Mouse (Mus musculus) hindbrain, embryonic 16.5 days (tissue): ENCODE results near the gene Auh. TPM values are rescaled to one million over a fixed set of nuclear protein-coding genes. Genes with fewer than 3 reads are reported as not detected.

Experiments used
- ATAC-seq: fragments of 200-750 bp; cut with Nextera tagmentation; 2 replicates; pipeline ENCODE4 v1.8.0; 2017; ENCODE audit warnings: moderate TSS enrichment, moderate library complexity
- H3K27ac ChIP-seq: fragments of 300-500 bp; sonication (generic); 2 replicates; pipeline ENCODE4 v1.5.1; 2014; ENCODE audit warnings: low read depth, mild to moderate bottlenecking, control low read depth, low read length, moderate library complexity
- H3K27me3 ChIP-seq: fragments of 300-500 bp; sonication (generic); replicated peaks from 2 replicates; pipeline ENCODE4 v1.6.1; 2014; ENCODE audit warnings: low read length; ENCODE audit not compliant: control insufficient read depth, insufficient read depth
- H3K36me3 ChIP-seq: fragments of 300-500 bp; sonication (generic); 2 replicates; pipeline ENCODE4 v1.6.1; 2014; ENCODE audit warnings: mild to moderate bottlenecking, low read length, moderate library complexity, mixed read lengths; ENCODE audit not compliant: control insufficient read depth, insufficient read depth
- H3K4me1 ChIP-seq: fragments of 300-500 bp; sonication (generic); 2 replicates; pipeline ENCODE4 v1.6.1; 2014; ENCODE audit warnings: low read depth, low read length; ENCODE audit not compliant: control insufficient read depth, insufficient read depth
- H3K4me2 ChIP-seq: fragments of 300-500 bp; sonication (generic); 2 replicates; pipeline ENCODE4 v1.6.1; 2014; ENCODE audit warnings: mild to moderate bottlenecking, low read length, control low read depth, moderate library complexity
- H3K4me3 ChIP-seq: fragments of 300-500 bp; sonication (generic); 2 replicates; pipeline ENCODE4 v1.5.1; 2014; ENCODE audit warnings: mild to moderate bottlenecking, low read length, control low read depth, moderate library complexity
- H3K9ac ChIP-seq: fragments of 300-500 bp; sonication (generic); 2 replicates; pipeline ENCODE4 v1.6.1; 2014; ENCODE audit warnings: low read depth, mild to moderate bottlenecking, control low read depth, low read length, moderate library complexity
- H3K9me3 ChIP-seq: fragments of 300-500 bp; sonication (generic); 2 replicates; pipeline ENCODE4 v1.6.1; 2014; ENCODE audit warnings: mild to moderate bottlenecking, low read length, moderate library complexity; ENCODE audit not compliant: control insufficient read depth
- WGBS: fragments of 180-500 bp; shearing (Covaris S2); extraction: QIAGEN DNeasy Blood & Tissue Kit; methylation state at CpG from one replicate; pipeline ENCODE4 v1.1.7; 2014; 5-methylcytosine and 5-hydroxymethylcytosine counted together
- polyA plus RNA-seq: library from polyadenylated mRNA; unstranded; fragments of >200 nt; fragmentation: Nextera tagmentation; extraction: Ambion mirVana; gene quantifications from 2 replicates; pipeline ENCODE4 v1.2.1, GENCODE M21; 2015

Auh gene
- polyA plus RNA-seq, 1 experiment from 2014 or later = 75.0 TPM

DNA sequence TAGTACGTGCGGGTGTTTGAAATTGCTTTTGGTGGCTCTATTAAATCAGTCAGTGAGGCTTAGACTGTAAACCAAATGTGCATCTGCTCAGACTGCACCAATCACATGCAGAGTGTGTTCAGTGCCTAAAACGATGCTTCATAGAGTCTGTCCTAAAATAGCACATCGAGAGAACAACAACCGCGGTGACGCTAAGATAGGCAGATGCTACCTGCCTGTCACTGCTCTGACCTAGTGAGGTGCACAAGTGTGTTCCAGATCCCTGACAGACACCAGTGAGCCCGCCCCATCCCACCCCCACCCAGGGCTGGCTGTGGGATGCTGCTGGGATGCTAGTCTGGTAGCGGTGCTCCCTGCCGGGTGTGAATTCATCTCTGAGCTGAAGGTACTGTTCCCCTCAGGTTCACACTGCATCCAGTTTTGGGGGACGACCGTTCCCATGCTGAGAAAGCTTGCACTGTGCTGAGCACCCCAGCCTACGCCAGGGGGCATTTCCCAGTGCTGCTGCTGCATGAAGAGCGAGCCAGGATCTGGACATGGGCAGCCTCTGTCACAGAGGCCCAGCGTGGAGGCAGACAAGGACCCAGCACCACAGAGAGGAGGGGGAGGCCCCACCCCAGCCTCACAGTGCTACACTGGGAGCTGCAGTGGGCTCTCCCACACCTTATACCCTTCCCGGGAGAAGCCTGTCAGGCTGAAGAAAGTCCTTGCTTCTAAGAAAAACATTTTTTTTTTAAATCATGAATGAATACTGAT is 70.2 kb downstream of the Auh start:
- H3K4me1 ChIP-seq = peaks cover 4% of the 10 kb centered on the region
- no peaks in the 10 kb centered on the region for H3K27me3 ChIP-seq
- H3K4me3 ChIP-seq = no peak overlapping the region
- no peaks in the 10 kb centered on the region for H3K36me3 ChIP-seq
- peak overlapping the region; percentile 46; the same call in 1 of the 2 replicates for H3K27ac ChIP-seq
- H3K4me2 ChIP-seq = no peak overlapping the region
- WGBS = 58% methylated on average over 16 of the region's 16 CpGs
- H3K9ac ChIP-seq = peak overlapping the region; percentile 28; the same call in 1 of the 2 replicates
- peak; percentile 45 for ATAC-seq
- H3K9me3 ChIP-seq = no peaks in the 10 kb centered on the region

DNA sequence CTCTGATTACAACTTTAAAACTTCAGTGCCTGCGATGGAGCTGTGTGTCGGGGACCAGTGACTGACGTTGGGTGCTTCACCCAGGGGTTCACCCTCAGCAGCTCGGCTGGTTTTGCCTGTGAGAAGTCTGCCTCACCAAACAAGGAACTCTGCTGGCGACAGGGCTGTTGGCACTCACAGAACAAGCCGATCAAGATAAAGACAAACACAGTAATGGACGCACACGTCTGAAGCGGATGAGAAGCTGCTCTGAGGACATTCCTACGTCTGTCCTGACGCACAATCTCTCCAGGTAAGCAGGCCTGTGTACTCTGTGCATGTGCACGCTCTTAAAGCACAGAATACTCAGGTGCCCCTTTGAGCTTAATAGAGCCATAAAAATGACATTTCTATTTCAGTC is 71.1 kb downstream of the Auh start:
- no peak overlapping the region for H3K27ac ChIP-seq
- H3K36me3 ChIP-seq = no peaks in the 10 kb centered on the region
- no peaks in the 10 kb centered on the region for H3K27me3 ChIP-seq
- H3K9me3 ChIP-seq = no peaks in the 10 kb centered on the region
- H3K4me1 ChIP-seq = peaks cover 4% of the 10 kb centered on the region
- H3K9ac ChIP-seq = no peak overlapping the region
- 87% methylated on average over 12 of the region's 12 CpGs for WGBS
- H3K4me3 ChIP-seq = no peak overlapping the region
- ATAC-seq = no peak
- no peak overlapping the region for H3K4me2 ChIP-seq

DNA sequence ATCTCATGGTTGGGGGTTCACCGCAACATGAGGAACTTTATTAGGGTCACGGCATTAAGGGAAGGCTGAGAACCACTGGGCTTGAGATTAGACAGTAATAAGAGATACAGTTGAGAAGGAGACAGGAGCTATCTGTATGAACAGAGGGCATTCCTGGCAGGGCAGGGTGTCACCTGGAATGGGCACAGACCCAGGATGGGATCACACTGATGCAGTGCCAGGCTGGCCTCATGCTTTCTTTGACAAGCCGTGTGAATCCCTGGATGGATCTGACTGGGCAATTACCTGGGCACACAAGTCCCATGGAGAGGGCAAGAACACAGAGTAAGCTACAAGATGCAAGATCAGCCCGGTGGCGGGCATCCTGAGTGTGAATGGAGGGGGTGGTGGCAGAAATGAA is 71.7 kb downstream of the Auh start:
- Histone ChIP-seq H3K27me3 (no peaks in the 10 kb centered on the region), H3K27ac (no peak overlapping the region), H3K9me3 (no peaks in the 10 kb centered on the region), H3K4me3 (no peak overlapping the region), H3K4me1 (peaks cover 4% of the 10 kb centered on the region), H3K36me3 (no peaks in the 10 kb centered on the region), H3K4me2 (no peak overlapping the region), H3K9ac (no peak overlapping the region)
- no peak for ATAC-seq
- WGBS = 82% methylated on average over 5 of the region's 5 CpGs

- ATAC-seq = no peak
Measured at GRCm38 (mm10) chr13:52853536-52853935, 75.9 kb downstream of the Auh start.

GRCm38 (mm10) chr13:52851886-52852285 is 77.6 kb downstream of the Auh start:
- Histone ChIP-seq H3K4me2 (no peak overlapping the region), H3K4me3 (no peak overlapping the region), H3K27ac (no peak overlapping the region), H3K27me3 (no peaks in the 10 kb centered on the region), H3K9me3 (no peaks in the 10 kb centered on the region), H3K9ac (no peak overlapping the region), H3K4me1 (no peaks in the 10 kb centered on the region; the same call in 1 of the 2 replicates), H3K36me3 (no peaks in the 10 kb centered on the region)
- no peak for ATAC-seq
- 80% methylated on average over 4 of the region's 4 CpGs for WGBS

More at GRCm38 (mm10) chr13:52853536-52853935, 75.9 kb downstream of the Auh start:
- WGBS = 100% methylated on average over 1 of the region's 1 CpGs
- no peak overlapping the region for H3K9ac ChIP-seq
- H3K4me2 ChIP-seq = no peak overlapping the region
- no peaks in the 10 kb centered on the region for H3K27me3 ChIP-seq
- no peaks in the 10 kb centered on the region for H3K36me3 ChIP-seq
- H3K4me1 ChIP-seq = no peaks in the 10 kb centered on the region; the same call in 1 of the 2 replicates
- H3K4me3 ChIP-seq = no peak overlapping the region
- no peaks in the 10 kb centered on the region for H3K9me3 ChIP-seq
- no peak overlapping the region for H3K27ac ChIP-seq

- Histone ChIP-seq H3K27me3 (no peaks in the 10 kb centered on the region), H3K9me3 (no peaks in the 10 kb centered on the region), H3K4me2 (no peak overlapping the region), H3K36me3 (no peaks in the 10 kb centered on the region), H3K27ac (no peak overlapping the region), H3K9ac (no peak overlapping the region), H3K4me1 (no peaks in the 10 kb centered on the region; the same call in 1 of the 2 replicates), H3K4me3 (no peak overlapping the region)
- WGBS = 83% methylated on average over 15 of the region's 15 CpGs
- no peak for ATAC-seq
Measured at GRCm38 (mm10) chr13:52850024-52850723, 79.3 kb downstream of the Auh start.

GRCm38 (mm10) chr13:52849394-52849801 is 80.1 kb downstream of the Auh start:
- H3K36me3 ChIP-seq = no peaks in the 10 kb centered on the region
- H3K9ac ChIP-seq = no peak overlapping the region
- WGBS = 50% methylated on average over 9 of the region's 9 CpGs
- H3K9me3 ChIP-seq = no peaks in the 10 kb centered on the region
- H3K4me1 ChIP-seq = no peaks in the 10 kb centered on the region; the same call in 1 of the 2 replicates
- H3K4me2 ChIP-seq = no peak overlapping the region
- no peak overlapping the region for H3K4me3 ChIP-seq
- ATAC-seq = peak; percentile 40; the same call in 1 of the 2 replicates
- H3K27me3 ChIP-seq = no peaks in the 10 kb centered on the region
- no peak overlapping the region for H3K27ac ChIP-seq

DNA sequence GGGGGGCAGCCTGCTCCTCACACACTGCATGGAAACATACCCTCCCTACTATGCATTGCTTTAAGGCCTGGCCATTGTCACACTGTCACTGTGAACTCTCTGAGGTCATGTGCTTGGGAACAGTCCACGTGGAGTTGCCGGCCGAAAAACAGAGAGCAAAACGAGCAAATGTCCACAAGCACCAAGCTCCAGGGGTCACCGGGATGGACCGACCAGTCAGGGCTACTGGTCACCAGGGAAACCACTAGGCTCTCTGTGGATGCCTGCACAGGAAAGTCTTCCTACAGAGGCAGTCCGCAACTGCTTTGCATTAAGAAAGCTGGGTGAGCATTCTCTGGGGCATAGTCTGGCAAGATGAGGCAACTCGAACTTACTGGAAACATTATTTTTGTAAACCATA is 82.0 kb downstream of the Auh start:
- H3K27ac ChIP-seq = no peak overlapping the region
- H3K4me2 ChIP-seq = no peak overlapping the region
- peaks cover 4% of the 10 kb centered on the region for H3K4me1 ChIP-seq
- H3K9me3 ChIP-seq = no peaks in the 10 kb centered on the region
- WGBS = 60% methylated on average over 8 of the region's 8 CpGs
- H3K4me3 ChIP-seq = no peak overlapping the region
- no peaks in the 10 kb centered on the region for H3K36me3 ChIP-seq
- H3K9ac ChIP-seq = no peak overlapping the region
- no peak for ATAC-seq
- H3K27me3 ChIP-seq = no peaks in the 10 kb centered on the region

- Histone ChIP-seq H3K36me3 (no peaks in the 10 kb centered on the region), H3K27ac (no peak overlapping the region), H3K4me3 (no peak overlapping the region), H3K4me2 (no peak overlapping the region), H3K9me3 (no peaks in the 10 kb centered on the region), H3K4me1 (peaks cover 4% of the 10 kb centered on the region), H3K27me3 (no peaks in the 10 kb centered on the region), H3K9ac (no peak overlapping the region)
- 85% methylated on average over 17 of the region's 17 CpGs for WGBS
- ATAC-seq = no peak
Measured at GRCm38 (mm10) chr13:52847071-52847470, 82.4 kb downstream of the Auh start.
